Mouse (Mus musculus): ENCODE results near the gene Abca7.
A peak's percentile ranks its signal among the peaks of the same experiment; 100 is the strongest.
"Not testable (repeated sequence)": the region's sequence is repeated elsewhere in the genome, so short reads cannot be mapped to it uniquely, and the experiment has no call there.

The Abca7 gene

DNA sequence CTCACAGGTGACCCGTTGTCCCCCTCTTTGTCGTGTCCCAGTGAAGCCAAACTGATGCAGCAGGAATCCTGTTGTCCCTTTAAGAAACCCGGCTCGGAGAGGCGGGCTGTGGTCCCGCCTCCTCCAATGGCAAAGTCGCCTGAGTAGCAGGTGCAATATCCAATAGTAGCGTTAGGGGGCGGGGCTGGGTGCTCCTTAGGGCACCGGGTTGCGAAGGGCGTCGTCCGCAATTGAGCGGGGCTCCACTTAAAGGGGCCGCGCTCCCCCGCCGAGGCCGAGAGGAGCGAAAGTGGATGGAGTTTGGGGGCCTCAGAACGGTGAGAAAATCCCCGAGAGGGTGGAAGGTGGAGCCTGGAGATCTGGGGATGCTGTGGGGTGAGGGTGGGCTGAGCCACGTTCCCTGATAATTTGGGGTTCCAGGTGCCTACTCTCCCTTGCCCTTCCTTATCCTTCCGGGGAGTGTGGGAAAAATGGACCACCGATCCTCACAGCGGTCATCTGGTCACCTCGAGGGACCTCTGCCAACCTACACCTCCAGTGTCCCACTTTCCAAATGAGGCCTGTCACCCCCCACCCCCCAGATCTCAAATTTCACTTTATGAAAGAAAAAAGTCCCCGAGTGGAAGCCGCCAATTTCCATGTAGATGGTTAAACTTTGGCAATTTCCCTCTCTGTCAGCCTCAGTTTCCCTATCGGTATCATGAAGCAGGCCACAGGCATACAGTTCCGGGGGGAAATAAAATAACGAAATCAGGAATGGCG, at the start of gene Abca7:
Gene Abca7 (plus strand): TSS at position 223 of the 762 bp plus-strand sequence.
- DNase-seq: peak; percentile 98

- peak; percentile 70 for DNase-seq
Observed at GRCm38 (mm10) chr10:79946752-79947322, 49.5 kb upstream of the Abca7 start.

- no peak for DNase-seq
Observed at GRCm38 (mm10) chr10:79947502-79947901, 48.8 kb upstream of the Abca7 start.

DNA sequence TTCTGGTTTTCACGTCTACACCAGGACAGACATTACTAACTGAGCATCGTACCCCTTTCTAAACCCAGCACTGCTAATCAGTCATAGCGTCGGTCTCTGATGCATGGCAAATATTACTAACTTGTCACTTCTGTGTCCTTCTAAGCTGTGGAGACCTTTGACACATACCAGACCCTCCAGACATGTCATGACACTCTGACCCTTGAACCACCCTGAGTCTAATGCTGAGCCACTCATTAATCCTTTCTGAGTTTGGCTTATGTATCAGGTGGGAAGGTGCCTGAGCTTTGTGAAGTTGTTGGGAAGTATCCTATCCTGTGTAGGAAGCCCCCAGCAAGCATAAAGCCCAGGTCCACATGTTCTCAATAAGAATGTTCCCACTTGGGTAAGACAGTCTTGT, 46.4 kb upstream of the Abca7 start:
- DNase-seq: no peak

DNA sequence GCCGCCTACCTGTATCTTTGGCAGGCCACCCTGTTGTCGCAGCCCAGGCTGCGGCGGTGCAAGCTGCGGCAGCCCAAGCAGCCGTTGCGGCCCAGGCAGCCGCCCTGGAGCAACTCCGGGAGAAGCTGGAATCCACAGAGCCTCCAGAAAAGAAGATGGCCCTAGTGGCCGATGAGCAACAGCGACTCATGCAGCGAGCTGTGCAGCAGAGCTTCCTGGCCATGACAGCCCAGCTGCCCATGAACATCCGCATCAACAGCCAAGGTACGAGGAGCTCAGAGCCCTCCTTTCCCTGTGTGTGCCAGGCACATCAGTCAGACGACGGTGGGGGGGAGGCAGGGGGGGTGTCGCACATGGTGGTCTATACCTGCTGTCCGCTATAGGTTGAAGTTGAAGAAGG, 45.6 kb upstream of the Abca7 start:
- no peak for DNase-seq

DNA sequence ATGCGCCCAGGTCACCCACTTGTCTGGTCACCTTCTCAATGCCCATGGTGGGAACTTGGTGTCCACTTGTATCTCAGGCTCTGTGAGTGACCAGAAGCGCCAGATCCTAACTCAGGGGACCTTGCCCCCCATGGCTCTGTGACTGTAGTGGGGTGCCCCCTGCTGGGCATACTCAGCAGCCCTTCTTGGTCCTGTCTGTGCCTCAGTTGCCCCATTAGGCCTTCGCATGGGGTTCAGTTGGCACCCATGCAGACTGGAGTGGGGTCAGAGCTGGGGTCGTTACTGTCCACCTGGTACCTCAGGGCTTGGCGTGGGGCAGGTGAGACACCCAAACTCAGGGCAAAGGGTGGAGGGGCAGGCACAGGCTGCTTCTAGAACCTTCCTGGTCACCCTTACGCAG, 42.3 kb upstream of the Abca7 start:
- peak; percentile 54 for DNase-seq

GRCm38 (mm10) chr10:79955691-79956090, 40.6 kb upstream of the Abca7 start:
- no peak for DNase-seq

DNA sequence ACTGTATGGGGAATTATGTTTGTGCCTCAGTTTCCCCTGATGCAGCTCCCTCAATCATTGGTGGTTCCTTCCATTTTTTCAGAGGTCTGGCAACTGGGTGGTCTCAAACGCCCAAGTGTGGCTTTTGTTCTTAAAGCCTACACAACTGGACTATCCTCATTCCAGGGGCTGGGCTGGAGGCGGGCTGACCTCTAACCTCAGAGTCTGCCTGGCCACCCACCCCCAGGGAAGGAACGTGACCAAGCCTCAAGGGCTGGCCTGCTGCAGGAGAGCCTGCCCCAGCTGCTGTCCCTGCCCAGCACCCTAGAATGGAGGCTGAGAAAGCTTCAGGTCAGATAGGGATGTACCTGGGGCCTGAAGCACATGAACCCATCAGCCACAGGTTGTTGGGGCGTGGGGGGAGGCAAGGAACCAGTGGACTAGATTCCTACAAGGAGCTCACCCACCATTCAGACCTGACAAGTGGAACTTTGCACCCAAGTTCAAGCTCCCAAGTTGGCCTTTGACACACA, 39.6 kb upstream of the Abca7 start:
- DNase-seq: no peak

- peak; percentile 78 for DNase-seq
Observed at GRCm38 (mm10) chr10:79958140-79958816, 38.0 kb upstream of the Abca7 start.

DNA sequence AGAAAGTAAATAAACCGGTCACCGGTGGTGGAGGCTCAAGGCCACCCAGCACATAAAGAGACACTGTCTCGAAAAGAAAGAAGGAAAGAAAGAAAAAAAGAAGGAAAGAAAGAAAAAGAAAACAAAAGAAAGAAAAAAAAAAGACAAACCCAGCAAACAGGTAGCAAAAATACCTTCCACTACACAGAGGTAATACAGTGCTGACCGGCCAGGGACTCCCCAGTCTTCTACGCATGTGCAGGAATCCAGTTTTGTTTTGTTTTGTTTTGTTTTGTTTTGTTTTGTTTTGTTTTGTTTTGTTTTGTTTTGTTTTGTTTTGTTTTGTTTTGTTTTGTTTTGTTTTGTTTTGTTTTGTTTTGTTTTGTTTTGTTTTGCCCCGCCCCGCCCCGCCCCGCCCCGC, 36.9 kb upstream of the Abca7 start:
- DNase-seq: not testable (repeated sequence)

GRCm38 (mm10) chr10:79959847-79960601, 36.3 kb upstream of the Abca7 start, which contains the start of gene Wdr18:
TSS of gene Wdr18 (plus strand) at chr10:79960152.
- DNase-seq: peak; percentile 100

DNA sequence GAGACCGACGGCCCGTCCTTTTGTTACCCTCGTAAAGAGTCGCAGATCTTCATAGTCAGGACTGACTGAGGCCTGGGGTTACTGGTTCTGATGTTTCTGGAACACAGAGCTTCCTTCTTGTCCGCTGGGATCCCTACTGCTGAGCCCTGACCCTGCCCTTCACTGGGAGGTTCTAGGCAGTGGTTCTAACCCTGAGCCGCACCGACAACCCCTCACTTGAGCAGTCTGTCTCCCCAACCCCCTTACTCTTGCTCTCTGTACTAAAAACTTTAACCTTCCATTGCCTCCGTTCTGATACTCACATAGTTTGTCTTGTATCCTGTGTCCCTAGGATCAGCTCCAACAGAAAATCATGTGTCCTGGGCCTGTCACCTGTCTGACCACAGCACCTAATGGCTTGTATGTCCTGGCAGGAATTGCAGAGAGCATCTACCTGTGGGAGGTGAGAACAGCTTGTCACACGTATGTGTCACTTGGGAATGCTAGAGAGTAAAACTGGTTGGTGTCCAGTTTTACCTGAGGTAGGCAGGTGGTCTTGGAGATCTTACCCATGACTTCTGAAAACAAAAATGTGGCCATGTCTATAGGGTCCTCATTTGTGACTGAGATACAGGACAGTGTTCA, 35.5 kb upstream of the Abca7 start:
- DNase-seq: no peak

- no peak for DNase-seq
Observed at GRCm38 (mm10) chr10:79964727-79965126, 31.6 kb upstream of the Abca7 start.

- DNase-seq: no peak
Observed at GRCm38 (mm10) chr10:79965325-79965724, 31.0 kb upstream of the Abca7 start.

- no peak for DNase-seq
Observed at GRCm38 (mm10) chr10:79966886-79967400, 29.4 kb upstream of the Abca7 start.

DNA sequence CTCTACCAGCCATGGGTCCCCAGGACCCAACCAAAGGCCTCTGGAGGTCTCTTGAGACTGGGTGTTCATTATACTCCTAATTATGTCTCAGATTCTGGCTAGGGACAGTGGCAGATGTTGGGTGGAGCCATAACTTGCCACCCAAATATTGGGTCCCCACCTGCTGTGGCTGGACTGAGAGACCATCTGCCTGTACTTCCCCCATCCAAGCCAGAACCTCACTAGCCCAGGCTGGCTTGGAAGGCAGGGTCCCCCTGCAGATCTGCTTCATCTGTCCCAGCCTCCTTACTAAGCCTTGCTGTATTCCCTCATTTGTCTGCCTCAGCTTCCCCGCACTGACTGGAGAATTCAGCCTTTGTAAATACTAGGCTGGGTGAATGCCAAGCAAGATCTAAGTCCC, 28.1 kb upstream of the Abca7 start:
- no peak for DNase-seq

DNA sequence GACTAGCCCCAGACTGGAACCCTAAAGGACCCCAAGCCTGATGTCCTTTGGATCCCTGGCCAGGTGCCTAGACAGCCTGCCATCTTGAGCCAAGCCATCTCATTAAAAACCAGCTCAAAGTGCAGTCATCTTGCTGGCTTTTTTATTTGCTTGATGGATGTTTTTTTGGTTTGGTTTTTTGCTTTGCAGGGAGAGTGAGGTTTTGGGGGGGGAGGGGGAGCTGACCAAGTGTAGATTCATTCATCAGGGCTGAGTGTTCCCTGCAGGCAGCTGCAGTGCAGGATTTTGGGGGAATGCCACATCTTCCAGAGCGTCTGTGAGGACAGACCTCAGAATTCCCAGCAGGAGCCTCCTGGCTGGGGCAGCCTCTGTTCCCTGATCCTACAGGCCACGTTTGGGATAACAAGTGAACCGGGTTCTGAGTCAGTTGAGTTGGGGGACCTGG, 27.1 kb upstream of the Abca7 start:
- DNase-seq: no peak

- no peak for DNase-seq
Observed at GRCm38 (mm10) chr10:79970415-79971182, 25.7 kb upstream of the Abca7 start, which contains the start of gene Grin3b. TSS of gene Grin3b (plus strand) at chr10:79970715.

DNA sequence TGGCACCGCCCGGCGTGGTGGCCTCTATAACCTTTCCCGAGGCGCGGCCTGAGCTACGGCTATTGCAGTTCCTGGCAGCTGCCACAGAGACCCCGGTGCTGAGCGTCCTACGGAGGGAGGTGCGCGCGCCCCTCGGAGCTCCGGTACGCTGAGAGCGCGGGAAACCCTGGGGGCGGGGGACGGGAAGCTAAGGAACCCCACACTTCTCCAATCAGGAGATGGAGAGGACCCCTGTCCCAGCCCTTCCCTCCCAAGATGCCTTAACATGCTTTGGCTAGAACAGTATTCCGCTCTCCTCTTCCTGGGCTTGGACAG, 25.2 kb upstream of the Abca7 start:
- DNase-seq: no peak

DNA sequence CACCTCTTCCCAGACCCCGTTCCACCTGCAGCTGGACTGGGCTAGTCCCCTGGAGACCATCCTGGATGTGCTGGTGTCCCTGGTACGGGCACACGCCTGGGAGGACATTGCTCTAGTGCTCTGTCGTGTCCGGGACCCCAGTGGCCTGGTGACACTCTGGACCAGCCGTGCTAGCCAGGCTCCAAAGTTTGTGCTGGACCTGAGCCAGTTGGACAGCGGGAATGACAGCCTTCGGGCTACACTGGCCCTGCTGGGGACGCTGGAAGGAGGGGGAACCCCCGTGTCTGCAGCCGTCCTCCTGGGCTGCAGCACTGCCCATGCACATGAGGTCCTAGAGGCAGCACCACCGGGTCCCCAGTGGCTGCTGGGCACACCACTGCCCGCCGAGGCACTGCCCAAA, 23.5 kb upstream of the Abca7 start:
- DNase-seq: no peak

DNA sequence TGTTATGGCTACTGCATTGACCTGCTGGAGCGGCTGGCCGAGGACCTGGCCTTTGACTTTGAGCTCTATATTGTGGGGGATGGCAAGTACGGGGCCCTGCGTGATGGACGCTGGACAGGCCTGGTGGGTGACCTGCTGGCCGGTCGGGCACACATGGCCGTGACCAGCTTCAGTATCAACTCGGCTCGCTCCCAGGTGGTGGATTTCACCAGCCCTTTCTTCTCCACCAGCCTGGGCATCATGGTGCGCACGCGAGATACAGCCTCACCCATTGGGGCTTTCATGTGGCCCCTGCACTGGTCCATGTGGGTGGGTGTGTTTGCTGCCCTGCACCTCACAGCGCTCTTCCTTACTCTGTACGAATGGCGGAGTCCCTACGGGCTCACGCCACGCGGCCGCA, 22.2 kb upstream of the Abca7 start:
- no peak for DNase-seq

DNA sequence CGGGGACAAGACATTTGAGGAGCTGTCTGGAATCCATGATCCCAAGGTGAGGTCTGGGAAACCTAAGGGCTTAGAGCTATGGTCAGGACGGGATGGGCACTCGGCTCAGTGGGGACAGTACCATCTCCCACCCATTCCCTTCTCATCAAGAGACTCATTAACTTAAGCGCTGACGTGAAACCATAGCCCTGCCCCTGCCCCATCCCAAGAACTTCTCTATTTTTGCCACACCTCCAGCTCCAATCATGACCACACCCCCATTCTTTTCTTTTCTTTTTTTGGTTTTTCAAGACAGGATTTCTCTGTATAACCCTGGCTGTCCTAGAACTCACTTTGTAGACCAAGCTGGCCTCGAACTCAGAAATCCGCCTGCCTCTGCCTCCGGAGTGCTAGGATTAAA, 21.6 kb upstream of the Abca7 start:
- DNase-seq: no peak

Measured in liver (tissue).